Mouse (Mus musculus) bone marrow, adult 2 months (tissue): ENCODE measurements at regions not wholly inside any gene's neighbourhood (a gene's known extent, or its start where the extent isn't known, plus 50 kb on each side); places are given as distances from the start of the nearest gene placed in this dataset.

Source experiments
- H3K27ac ChIP-seq: fragments of 200-500 bp; 2 replicates; pipeline ENCODE4 v1.5.1; 2012; ENCODE audit warnings: low read depth, mild to moderate bottlenecking, control low read depth, inconsistent platforms, low read length; ENCODE audit not compliant: control insufficient read depth, poor library complexity, insufficient read depth
- H3K4me1 ChIP-seq: fragments of 200-500 bp; 2 replicates; pipeline ENCODE4 v1.6.1; 2011; ENCODE audit warnings: low read length; ENCODE audit not compliant: control insufficient read depth, insufficient read depth
- H3K4me3 ChIP-seq: fragments of 200-500 bp; replicated peaks from 2 replicates; pipeline ENCODE3; 2011; ENCODE audit warnings: mild to moderate bottlenecking, low read depth, low read length, control low read depth; ENCODE audit not compliant: control insufficient read depth
- CTCF ChIP-seq: fragments of 200-500 bp; IDR thresholded peaks from 2 replicates; pipeline ENCODE4 v1.5.1; 2011; ENCODE audit warnings: low read length, control low read depth; ENCODE audit not compliant: control insufficient read depth, insufficient read depth
- POLR2A ChIP-seq: fragments of 200-500 bp; IDR thresholded peaks from 2 replicates; pipeline ENCODE4 v1.6.1; 2011; ENCODE audit warnings: low read depth, mild to moderate bottlenecking, control low read depth, low read length, borderline replicate concordance; ENCODE audit not compliant: control insufficient read depth
- WGBS: fragments of 180-500 bp; shearing (Covaris S2); methylation state at CpG from one replicate; pipeline ENCODE4 v1.1.7; 2018; 5-methylcytosine and 5-hydroxymethylcytosine counted together

- Histone ChIP-seq H3K4me1 (no peaks in the 10 kb centered on the region), H3K4me3 (no peak overlapping the region), H3K27ac (no peak overlapping the region)
- TF ChIP-seq CTCF (no peak), POLR2A (no peak)
- WGBS: 62% methylated on average over 8 of the region's 8 CpGs
Measured at GRCm38 (mm10) chr12:106527116-106527515, 517.1 kb downstream of the Vrk1 start.

DNA sequence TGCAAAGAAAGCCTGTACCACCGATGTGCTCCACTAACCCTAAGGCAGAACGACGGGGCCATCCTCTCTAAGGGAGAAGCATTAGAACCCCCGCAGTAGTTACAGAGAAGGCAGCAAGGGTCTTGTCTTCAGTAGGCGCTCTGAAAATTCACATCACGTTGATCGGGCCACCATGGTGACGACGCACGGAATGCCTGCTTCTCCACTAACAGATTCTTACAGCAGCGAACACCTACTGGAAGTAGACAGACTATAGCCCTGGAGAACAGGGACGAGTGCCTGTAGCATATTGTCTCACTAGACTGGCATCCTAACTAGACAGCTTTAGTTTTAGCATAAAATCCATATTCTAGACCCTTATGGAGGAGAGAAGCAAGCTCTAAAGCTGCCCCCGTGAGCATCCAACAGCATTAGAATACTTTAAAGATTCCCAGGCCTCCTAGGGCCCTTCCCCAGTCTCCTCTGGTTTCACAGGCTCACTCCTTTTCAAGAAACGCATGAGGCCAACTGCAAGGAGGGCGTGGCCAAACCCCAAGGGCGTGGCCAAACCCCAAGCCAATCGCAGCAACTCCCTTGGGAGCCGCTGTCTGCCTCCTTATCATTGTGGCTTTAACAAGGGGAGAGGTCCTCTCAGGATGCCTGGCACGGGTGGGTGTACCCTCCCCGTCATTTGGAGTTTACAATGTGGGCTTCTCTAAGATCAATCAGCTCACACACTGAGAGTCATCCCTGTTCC lies 517.8 kb downstream of the Vrk1 start:
- Histone ChIP-seq H3K4me1 (no peaks in the 10 kb centered on the region), H3K27ac (no peak overlapping the region), H3K4me3 (no peak overlapping the region)
- TF ChIP-seq CTCF (no peak), POLR2A (no peak)
- 15% methylated on average over 20 of the region's 20 CpGs for WGBS

- H3K4me1 ChIP-seq: no peaks in the 10 kb centered on the region
- WGBS: 37% methylated on average over 10 of the region's 10 CpGs
- TF ChIP-seq POLR2A (no peak), CTCF (no peak)
- H3K4me3 ChIP-seq: no peak overlapping the region
- H3K27ac ChIP-seq: no peak overlapping the region
Measured at GRCm38 (mm10) chr12:106528521-106528920, 518.5 kb downstream of the Vrk1 start.

DNA sequence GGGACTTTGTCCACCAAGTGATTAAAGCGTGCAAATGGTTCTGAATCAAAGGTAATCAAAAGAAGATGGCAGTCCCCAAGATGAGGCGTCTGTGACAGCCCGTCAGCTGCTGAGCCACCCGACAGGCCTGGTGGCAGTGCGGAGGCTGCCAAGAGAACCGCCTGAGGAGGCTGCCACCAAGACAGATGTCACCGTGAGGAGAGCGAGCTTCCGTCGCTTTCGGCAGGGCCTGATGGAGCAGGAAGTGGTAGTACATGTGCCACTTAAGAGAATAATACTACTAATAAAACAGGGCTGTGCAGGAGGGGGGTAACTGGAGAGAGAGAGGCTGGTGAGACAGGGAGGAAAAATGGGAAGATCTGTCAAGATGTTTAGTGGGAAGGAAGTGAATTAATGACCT lies 519.1 kb downstream of the Vrk1 start:
- Histone ChIP-seq H3K4me3 (no peak overlapping the region), H3K27ac (no peak overlapping the region), H3K4me1 (no peaks in the 10 kb centered on the region)
- TF ChIP-seq POLR2A (no peak), CTCF (no peak)
- 19% methylated on average over 11 of the region's 11 CpGs for WGBS

DNA sequence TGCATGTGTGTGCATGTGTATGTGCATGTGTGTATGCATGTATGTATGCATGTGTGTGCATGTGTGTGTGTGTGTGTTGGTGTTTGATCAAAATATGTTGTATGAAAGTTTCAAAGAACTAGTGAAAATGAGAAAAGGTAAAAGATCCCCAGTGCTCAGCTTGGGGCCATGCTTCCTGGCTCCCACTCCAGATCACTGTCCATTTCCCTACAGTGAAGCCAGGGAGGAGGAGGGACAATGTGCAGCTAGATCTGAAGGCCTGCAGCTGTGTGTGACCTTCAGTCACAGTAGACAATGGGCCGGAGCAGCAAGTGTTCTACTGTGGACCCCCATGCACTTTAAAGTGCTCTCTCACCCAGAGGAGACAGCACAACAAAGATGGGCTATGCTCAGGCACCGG lies 525.1 kb downstream of the Vrk1 start:
- TF ChIP-seq CTCF (no peak), POLR2A (no peak)
- 61% methylated on average over 2 of the region's 2 CpGs for WGBS
- no peak overlapping the region for H3K27ac ChIP-seq
- H3K4me3 ChIP-seq: no peak overlapping the region
- no peaks in the 10 kb centered on the region for H3K4me1 ChIP-seq

GRCm38 (mm10) chr12:106535628-106536288 lies 525.7 kb downstream of the Vrk1 start:
- 33% methylated on average over 8 of the region's 8 CpGs for WGBS
- TF ChIP-seq POLR2A (no peak), CTCF (no peak)
- Histone ChIP-seq H3K4me3 (no peak overlapping the region), H3K4me1 (no peaks in the 10 kb centered on the region), H3K27ac (no peak overlapping the region)

DNA sequence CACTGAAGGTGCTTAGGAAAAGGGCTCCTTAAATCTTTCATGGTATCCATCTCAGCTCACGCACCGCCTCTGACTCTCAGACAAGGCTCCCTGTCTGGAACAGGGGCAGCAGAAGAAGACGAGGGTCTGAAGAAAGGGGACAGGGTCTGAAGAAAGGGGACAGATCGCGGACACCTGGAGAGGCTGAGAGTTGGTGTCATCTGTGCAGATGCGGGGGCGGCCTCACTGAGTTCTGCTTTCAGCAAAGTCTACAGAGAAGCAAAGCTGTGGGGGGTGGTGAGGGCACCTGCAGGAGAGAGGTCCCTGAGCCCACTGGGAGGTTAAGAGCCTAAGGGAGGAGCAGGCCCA lies 526.2 kb downstream of the Vrk1 start:
- Histone ChIP-seq H3K27ac (no peak overlapping the region), H3K4me3 (no peak overlapping the region), H3K4me1 (no peaks in the 10 kb centered on the region)
- TF ChIP-seq POLR2A (no peak), CTCF (no peak)
- 25% methylated on average over 7 of the region's 7 CpGs for WGBS

DNA sequence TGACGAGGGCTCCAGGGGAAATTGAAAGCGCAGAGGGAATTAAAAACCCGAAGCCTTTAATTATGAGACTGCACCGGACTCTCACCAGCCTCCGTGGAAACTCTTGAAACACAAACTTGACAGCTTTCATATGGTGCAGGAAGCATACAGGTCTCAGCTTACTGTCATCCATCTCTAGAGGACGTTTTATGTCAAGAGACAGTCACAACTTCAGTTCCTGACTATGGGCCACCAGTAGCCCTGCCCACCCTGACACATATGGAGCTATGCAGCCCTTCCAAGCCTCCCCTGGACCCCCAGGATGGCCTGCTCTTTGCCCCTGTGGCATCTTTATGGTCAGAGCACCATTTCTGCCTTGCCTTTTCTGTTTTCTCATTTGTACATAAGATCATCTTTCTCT lies 530.0 kb downstream of the Vrk1 start:
- WGBS: 69% methylated on average over 6 of the region's 6 CpGs
- H3K27ac ChIP-seq: no peak overlapping the region
- TF ChIP-seq CTCF: no peak
- TF ChIP-seq POLR2A: no peak
- H3K4me3 ChIP-seq: no peak overlapping the region
- no peaks in the 10 kb centered on the region for H3K4me1 ChIP-seq
